Mouse (Mus musculus): ENCODE results near the gene Uqcc2. TPM values are rescaled to one million over a fixed set of nuclear protein-coding genes. Genes with fewer than 3 reads are reported as not detected.
A peak's percentile ranks its signal among the peaks of the same experiment; 100 is the strongest.

Gene Uqcc2
- polyA plus RNA-seq, 1 experiment from 2014 or later: 326 TPM

GRCm38 (mm10) chr17:27165054-27165773 lies 31.5 kb upstream of the Uqcc2 start:
- Histone ChIP-seq H3K27me3 (ENCODE audit: control insufficient read depth, insufficient read depth, low read length) (no peaks in the 10 kb centered on the region), H3K4me3 (ENCODE audit: low read depth, low read length) (no peak overlapping the region), H3K4me2 (replicated peaks; ENCODE audit: low read depth, low read length) (no peak overlapping the region), H3K9me3 (ENCODE audit: control insufficient read depth, low read length) (no peaks in the 10 kb centered on the region), H3K27ac (ENCODE audit: low read depth, low read length) (no peak overlapping the region), H3K9ac (ENCODE audit: low read depth, low read length) (no peak overlapping the region), H3K36me3 (ENCODE audit: control insufficient read depth, insufficient read depth, low read length) (no peaks in the 10 kb centered on the region), H3K4me1 (replicated peaks; ENCODE audit: control insufficient read depth, insufficient read depth, low read length) (no peaks in the 10 kb centered on the region)
- DNase-seq (ENCODE audit: low spot score) (peak; percentile 69), ATAC-seq (ENCODE audit: low FRiP score) (no peak)
- WGBS: 75% methylated on average over 8 of the region's 8 CpGs

GRCm38 (mm10) chr17:27160905-27161304 lies 27.2 kb upstream of the Uqcc2 start:
- no peaks in the 10 kb centered on the region for H3K36me3 ChIP-seq (ENCODE audit: control insufficient read depth, insufficient read depth, low read length)
- no peaks in the 10 kb centered on the region for H3K9me3 ChIP-seq (ENCODE audit: control insufficient read depth, low read length)
- no peak overlapping the region for H3K27ac ChIP-seq (ENCODE audit: low read depth, low read length)
- H3K4me2 ChIP-seq (replicated peaks; ENCODE audit: low read depth, low read length): no peak overlapping the region
- no peaks in the 10 kb centered on the region for H3K27me3 ChIP-seq (ENCODE audit: control insufficient read depth, insufficient read depth, low read length)
- H3K4me1 ChIP-seq (replicated peaks; ENCODE audit: control insufficient read depth, insufficient read depth, low read length): no peaks in the 10 kb centered on the region
- H3K4me3 ChIP-seq (ENCODE audit: low read depth, low read length): no peak overlapping the region
- WGBS: 75% methylated on average over 4 of the region's 4 CpGs
- H3K9ac ChIP-seq (ENCODE audit: low read depth, low read length): no peak overlapping the region
- no peak for DNase-seq (ENCODE audit: low spot score)
- no peak for ATAC-seq (ENCODE audit: low FRiP score)

- Histone ChIP-seq H3K27me3 (ENCODE audit: control insufficient read depth, insufficient read depth, low read length) (no peaks in the 10 kb centered on the region), H3K27ac (ENCODE audit: low read depth, low read length) (no peak overlapping the region), H3K9ac (ENCODE audit: low read depth, low read length) (no peak overlapping the region), H3K4me1 (replicated peaks; ENCODE audit: control insufficient read depth, insufficient read depth, low read length) (no peaks in the 10 kb centered on the region), H3K4me3 (ENCODE audit: low read depth, low read length) (no peak overlapping the region), H3K36me3 (ENCODE audit: control insufficient read depth, insufficient read depth, low read length) (no peaks in the 10 kb centered on the region), H3K9me3 (ENCODE audit: control insufficient read depth, low read length) (no peaks in the 10 kb centered on the region), H3K4me2 (replicated peaks; ENCODE audit: low read depth, low read length) (no peak overlapping the region)
- no peak for ATAC-seq (ENCODE audit: low FRiP score)
- 78% methylated on average over 7 of the region's 7 CpGs for WGBS
- DNase-seq (ENCODE audit: low spot score): no peak
Observed at GRCm38 (mm10) chr17:27159169-27159568, 25.5 kb upstream of the Uqcc2 start.

GRCm38 (mm10) chr17:27158439-27158838 lies 24.7 kb upstream of the Uqcc2 start:
- H3K4me1 ChIP-seq (replicated peaks; ENCODE audit: control insufficient read depth, insufficient read depth, low read length): no peaks in the 10 kb centered on the region
- ATAC-seq (ENCODE audit: low FRiP score): no peak
- H3K9ac ChIP-seq (ENCODE audit: low read depth, low read length): no peak overlapping the region
- H3K4me2 ChIP-seq (replicated peaks; ENCODE audit: low read depth, low read length): no peak overlapping the region
- no peaks in the 10 kb centered on the region for H3K36me3 ChIP-seq (ENCODE audit: control insufficient read depth, insufficient read depth, low read length)
- no peaks in the 10 kb centered on the region for H3K27me3 ChIP-seq (ENCODE audit: control insufficient read depth, insufficient read depth, low read length)
- 87% methylated on average over 6 of the region's 6 CpGs for WGBS
- no peak overlapping the region for H3K27ac ChIP-seq (ENCODE audit: low read depth, low read length)
- no peak overlapping the region for H3K4me3 ChIP-seq (ENCODE audit: low read depth, low read length)
- no peaks in the 10 kb centered on the region for H3K9me3 ChIP-seq (ENCODE audit: control insufficient read depth, low read length)
- no peak for DNase-seq (ENCODE audit: low spot score)

- Histone ChIP-seq H3K27ac (ENCODE audit: low read depth, low read length) (no peak overlapping the region), H3K4me1 (replicated peaks; ENCODE audit: control insufficient read depth, insufficient read depth, low read length) (no peaks in the 10 kb centered on the region; the same call in 1 of the 2 replicates), H3K36me3 (ENCODE audit: control insufficient read depth, insufficient read depth, low read length) (no peaks in the 10 kb centered on the region), H3K9ac (ENCODE audit: low read depth, low read length) (no peak overlapping the region), H3K4me3 (ENCODE audit: low read depth, low read length) (no peak overlapping the region), H3K27me3 (ENCODE audit: control insufficient read depth, insufficient read depth, low read length) (no peaks in the 10 kb centered on the region), H3K9me3 (ENCODE audit: control insufficient read depth, low read length) (no peaks in the 10 kb centered on the region), H3K4me2 (replicated peaks; ENCODE audit: low read depth, low read length) (no peak overlapping the region)
- no peak for DNase-seq (ENCODE audit: low spot score)
- ATAC-seq (ENCODE audit: low FRiP score): no peak
- WGBS: 74% methylated on average over 8 of the region's 8 CpGs
Observed at GRCm38 (mm10) chr17:27155752-27156151, 22.0 kb upstream of the Uqcc2 start.

GRCm38 (mm10) chr17:27154881-27155280 lies 21.2 kb upstream of the Uqcc2 start:
- Histone ChIP-seq H3K27me3 (ENCODE audit: control insufficient read depth, insufficient read depth, low read length) (no peaks in the 10 kb centered on the region), H3K36me3 (ENCODE audit: control insufficient read depth, insufficient read depth, low read length) (no peaks in the 10 kb centered on the region), H3K27ac (ENCODE audit: low read depth, low read length) (no peak overlapping the region), H3K4me3 (ENCODE audit: low read depth, low read length) (no peak overlapping the region), H3K4me1 (replicated peaks; ENCODE audit: control insufficient read depth, insufficient read depth, low read length) (no peaks in the 10 kb centered on the region; the same call in 1 of the 2 replicates), H3K4me2 (replicated peaks; ENCODE audit: low read depth, low read length) (no peak overlapping the region), H3K9ac (ENCODE audit: low read depth, low read length) (no peak overlapping the region), H3K9me3 (ENCODE audit: control insufficient read depth, low read length) (no peaks in the 10 kb centered on the region)
- no peak for DNase-seq (ENCODE audit: low spot score)
- WGBS: 81% methylated on average over 6 of the region's 6 CpGs
- no peak for ATAC-seq (ENCODE audit: low FRiP score)

- H3K4me1 ChIP-seq (replicated peaks; ENCODE audit: control insufficient read depth, insufficient read depth, low read length): no peaks in the 10 kb centered on the region; the same call in 1 of the 2 replicates
- ATAC-seq (ENCODE audit: low FRiP score) (no peak), DNase-seq (ENCODE audit: low spot score) (no peak)
- WGBS: 90% methylated on average over 14 of the region's 14 CpGs
- H3K9me3 ChIP-seq (ENCODE audit: control insufficient read depth, low read length): no peaks in the 10 kb centered on the region
- H3K27me3 ChIP-seq (ENCODE audit: control insufficient read depth, insufficient read depth, low read length): no peaks in the 10 kb centered on the region
- no peak overlapping the region for H3K4me2 ChIP-seq (replicated peaks; ENCODE audit: low read depth, low read length)
- H3K36me3 ChIP-seq (ENCODE audit: control insufficient read depth, insufficient read depth, low read length): no peaks in the 10 kb centered on the region
- no peak overlapping the region for H3K4me3 ChIP-seq (ENCODE audit: low read depth, low read length)
- no peak overlapping the region for H3K27ac ChIP-seq (ENCODE audit: low read depth, low read length)
- no peak overlapping the region for H3K9ac ChIP-seq (ENCODE audit: low read depth, low read length)
Observed at GRCm38 (mm10) chr17:27154256-27154655, 20.5 kb upstream of the Uqcc2 start.

- no peaks in the 10 kb centered on the region; the same call in 1 of the 2 replicates for H3K4me1 ChIP-seq (replicated peaks; ENCODE audit: control insufficient read depth, insufficient read depth, low read length)
- DNase-seq (ENCODE audit: low spot score) (no peak), ATAC-seq (ENCODE audit: low FRiP score) (no peak)
- H3K27me3 ChIP-seq (ENCODE audit: control insufficient read depth, insufficient read depth, low read length): no peaks in the 10 kb centered on the region
- H3K9ac ChIP-seq (ENCODE audit: low read depth, low read length): no peak overlapping the region
- H3K4me2 ChIP-seq (replicated peaks; ENCODE audit: low read depth, low read length): no peak overlapping the region
- no peaks in the 10 kb centered on the region for H3K36me3 ChIP-seq (ENCODE audit: control insufficient read depth, insufficient read depth, low read length)
- no peaks in the 10 kb centered on the region for H3K9me3 ChIP-seq (ENCODE audit: control insufficient read depth, low read length)
- 59% methylated on average over 9 of the region's 9 CpGs for WGBS
- H3K4me3 ChIP-seq (ENCODE audit: low read depth, low read length): no peak overlapping the region
- H3K27ac ChIP-seq (ENCODE audit: low read depth, low read length): no peak overlapping the region
Observed at GRCm38 (mm10) chr17:27153773-27154193, 20.1 kb upstream of the Uqcc2 start.

GRCm38 (mm10) chr17:27152976-27153723 lies 19.4 kb upstream of the Uqcc2 start:
- H3K4me1 ChIP-seq (replicated peaks; ENCODE audit: control insufficient read depth, insufficient read depth, low read length): no peaks in the 10 kb centered on the region; the same call in 1 of the 2 replicates
- H3K4me2 ChIP-seq (replicated peaks; ENCODE audit: low read depth, low read length): no peak overlapping the region
- 58% methylated on average over 8 of the region's 8 CpGs for WGBS
- H3K4me3 ChIP-seq (ENCODE audit: low read depth, low read length): no peak overlapping the region
- H3K27me3 ChIP-seq (ENCODE audit: control insufficient read depth, insufficient read depth, low read length): no peaks in the 10 kb centered on the region
- no peaks in the 10 kb centered on the region for H3K36me3 ChIP-seq (ENCODE audit: control insufficient read depth, insufficient read depth, low read length)
- DNase-seq (ENCODE audit: low spot score) (no peak), ATAC-seq (ENCODE audit: low FRiP score) (no peak)
- no peaks in the 10 kb centered on the region for H3K9me3 ChIP-seq (ENCODE audit: control insufficient read depth, low read length)
- H3K27ac ChIP-seq (ENCODE audit: low read depth, low read length): no peak overlapping the region
- H3K9ac ChIP-seq (ENCODE audit: low read depth, low read length): no peak overlapping the region

All from hindbrain, embryonic 11.5 days (tissue).